Mouse (Mus musculus): ENCODE results near the gene Zfp385a.
A peak's percentile ranks its signal among the peaks of the same experiment; 100 is the strongest.

Gene Zfp385a

DNA sequence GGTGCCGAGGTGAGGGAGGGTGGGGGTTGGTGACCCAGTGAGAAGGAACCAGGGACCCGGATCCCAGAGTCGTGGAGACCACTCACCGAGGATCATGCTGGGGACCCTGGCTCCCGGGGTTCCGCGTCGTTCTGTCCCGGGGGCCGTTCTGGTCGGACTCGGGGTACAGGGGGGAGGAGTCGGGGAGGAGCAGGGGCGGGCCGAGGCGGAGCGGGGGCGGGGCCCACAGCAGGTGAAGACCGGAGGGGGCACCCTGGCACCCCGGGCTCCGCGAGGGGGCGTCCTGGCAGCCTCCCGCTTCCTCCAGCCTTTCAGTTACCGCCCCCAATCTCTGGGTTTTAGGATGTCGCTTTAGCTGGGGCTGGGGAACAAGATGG is at the start of gene Zfp385a:
TSS of gene Zfp385a (minus strand) at position 133 of the 377 bp plus-strand sequence.
- peak; percentile 55 to 66 for DNase-seq

- no peak for DNase-seq
Observed at GRCm38 (mm10) chr15:103388556-103389145, 48.8 kb upstream of the Zfp385a start.

DNA sequence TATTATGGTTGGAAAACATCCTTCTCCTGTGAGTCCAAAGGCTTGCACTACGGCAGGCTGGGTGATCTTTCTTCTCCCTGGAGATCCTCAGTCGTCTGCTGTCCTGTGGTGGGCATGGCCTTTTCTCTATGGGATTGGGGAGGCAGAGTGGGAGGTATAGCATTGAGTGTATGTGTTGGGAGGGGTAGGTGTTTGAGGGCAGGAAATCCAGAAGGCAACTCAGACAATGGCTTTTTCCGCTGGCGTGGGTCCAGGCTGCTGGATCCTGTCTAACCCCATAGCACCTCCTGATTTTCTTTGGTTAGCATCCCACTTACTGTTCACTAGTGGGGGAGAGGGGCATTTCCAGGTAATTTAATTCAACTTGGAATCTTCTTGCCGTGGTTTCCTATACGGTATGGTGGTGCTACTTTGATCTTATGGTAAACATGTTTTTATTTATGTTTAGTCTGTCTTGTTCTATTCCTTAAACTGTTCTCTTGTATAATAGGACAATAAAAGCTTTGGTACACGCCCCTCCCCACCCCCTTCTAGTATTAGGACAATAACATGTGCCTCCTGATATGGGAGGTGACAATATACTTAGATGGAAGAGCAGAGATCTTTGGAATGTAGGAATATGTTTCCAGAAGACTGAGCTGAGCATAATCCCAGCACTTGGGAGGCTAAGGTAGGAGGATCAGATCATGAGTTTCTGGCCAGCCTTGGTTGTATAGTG is 44.0 kb upstream of the Zfp385a start:
- peak; percentile 89 to 91 for DNase-seq

DNA sequence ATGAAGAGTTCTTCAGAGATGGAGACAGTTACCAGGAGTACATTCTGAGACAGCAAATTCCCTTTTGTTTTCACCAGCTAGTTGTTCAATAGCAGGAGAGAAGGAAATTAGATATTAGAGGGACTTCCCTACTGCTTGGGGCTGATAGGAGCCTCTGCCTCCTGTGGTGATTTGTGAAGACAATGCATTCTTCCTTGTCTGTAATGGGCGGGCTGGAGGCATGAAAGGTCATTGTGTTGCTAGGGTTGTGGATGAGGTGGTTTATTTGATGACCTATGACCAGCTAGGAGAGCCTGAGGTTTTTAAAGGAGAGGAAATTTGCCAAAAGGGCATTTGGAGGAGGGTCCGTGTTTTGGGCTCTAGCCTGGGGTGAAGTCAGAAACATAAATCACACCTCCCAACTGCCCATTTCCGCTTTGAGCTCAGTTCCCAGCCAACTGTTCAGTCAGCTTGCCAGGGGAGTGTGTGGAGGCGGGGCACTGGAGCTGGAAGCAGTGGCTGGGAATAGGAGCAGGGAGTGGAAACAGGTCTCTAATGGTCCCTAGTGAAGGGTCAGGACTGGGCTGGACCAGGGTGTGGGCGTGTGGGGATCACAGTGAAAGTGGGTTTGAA is 43.0 kb upstream of the Zfp385a start:
- peak; percentile 81 to 87 for DNase-seq

GRCm38 (mm10) chr15:103382075-103382474 is 42.2 kb upstream of the Zfp385a start:
- no peak for DNase-seq

- DNase-seq, result peak in 1 of 2 experiments; percentile 25
Observed at GRCm38 (mm10) chr15:103378665-103379356, 38.9 kb upstream of the Zfp385a start.

GRCm38 (mm10) chr15:103377752-103378664 is 38.1 kb upstream of the Zfp385a start:
- DNase-seq, result peak in 1 of 2 experiments; percentile 48

GRCm38 (mm10) chr15:103376837-103377269 is 37.0 kb upstream of the Zfp385a start:
- peak; percentile 54 to 66 for DNase-seq

GRCm38 (mm10) chr15:103375112-103375800 is 35.4 kb upstream of the Zfp385a start:
- no peak for DNase-seq

GRCm38 (mm10) chr15:103372461-103372860 is 32.6 kb upstream of the Zfp385a start:
- DNase-seq, result no peak

- DNase-seq, result no peak
Observed at GRCm38 (mm10) chr15:103371741-103372140, 31.8 kb upstream of the Zfp385a start.

DNA sequence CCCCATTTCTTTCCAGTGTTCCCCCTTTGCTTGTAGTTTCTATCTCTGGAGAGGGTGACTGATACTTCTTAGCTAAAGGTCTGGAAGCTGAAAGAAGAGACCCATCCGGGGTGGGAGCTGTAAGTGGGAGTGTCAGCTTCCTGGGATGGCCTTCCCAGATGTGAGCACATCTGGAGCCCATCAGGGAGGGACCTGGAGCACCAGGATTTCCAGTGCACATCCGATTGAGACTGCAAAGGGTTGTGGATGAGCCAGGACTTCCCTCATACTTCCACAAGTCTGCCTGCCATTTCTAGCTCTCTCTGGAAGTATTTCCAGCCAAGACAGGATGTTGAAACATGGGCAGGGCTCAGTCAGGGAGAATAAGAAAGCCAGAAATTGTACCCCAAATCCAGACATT is 31.3 kb upstream of the Zfp385a start:
- DNase-seq, result no peak

- no peak for DNase-seq
Observed at GRCm38 (mm10) chr15:103370462-103370861, 30.6 kb upstream of the Zfp385a start.

- DNase-seq, result no peak
Observed at GRCm38 (mm10) chr15:103369123-103369522, 29.2 kb upstream of the Zfp385a start.

DNA sequence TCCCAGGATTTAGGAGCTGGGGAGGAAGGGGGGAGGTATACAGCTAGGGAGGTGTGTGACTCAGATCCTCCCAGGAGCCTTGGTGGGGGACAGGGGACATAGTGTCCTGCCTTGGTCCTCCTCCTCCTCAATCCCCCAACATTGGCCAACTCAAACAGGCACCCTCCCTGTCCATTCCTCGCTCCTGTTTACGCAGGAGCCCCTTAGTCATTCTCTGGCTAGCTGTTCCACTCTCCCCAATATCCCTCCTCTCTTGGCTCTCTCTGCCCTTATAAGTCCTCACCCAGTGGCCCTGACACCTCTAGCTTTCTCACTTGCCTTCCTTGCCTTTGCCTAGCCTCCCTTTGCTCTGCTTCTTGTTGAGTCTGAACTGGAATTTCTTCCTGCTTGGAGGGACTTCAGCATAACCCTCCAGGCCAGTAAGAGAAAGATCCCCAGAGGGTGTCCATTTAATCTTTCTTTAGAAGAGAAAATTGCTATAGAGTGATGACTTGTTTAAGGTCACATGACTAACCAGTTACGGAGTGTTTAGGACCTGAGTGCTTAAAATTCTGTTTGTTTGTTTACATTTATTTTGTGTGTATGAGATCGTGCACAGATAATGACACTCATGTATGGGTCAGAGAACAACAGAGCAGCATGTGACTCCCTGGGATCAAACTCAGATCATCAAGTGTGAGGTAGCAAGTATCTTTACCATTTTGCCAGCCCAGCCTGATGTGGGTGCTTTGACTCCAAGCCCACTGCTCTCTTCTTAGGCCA is 28.5 kb upstream of the Zfp385a start:
- no peak for DNase-seq

GRCm38 (mm10) chr15:103366376-103367149 is 26.7 kb upstream of the Zfp385a start, which contains the start of gene Itga5:
Gene Itga5 (minus strand): TSS chr15:103366763.
- DNase-seq, result peak; percentile 75 to 85

GRCm38 (mm10) chr15:103365471-103366375 is 25.8 kb upstream of the Zfp385a start:
- peak; percentile 50 to 67 for DNase-seq

GRCm38 (mm10) chr15:103364761-103365160 is 24.9 kb upstream of the Zfp385a start:
- DNase-seq, result no peak

DNA sequence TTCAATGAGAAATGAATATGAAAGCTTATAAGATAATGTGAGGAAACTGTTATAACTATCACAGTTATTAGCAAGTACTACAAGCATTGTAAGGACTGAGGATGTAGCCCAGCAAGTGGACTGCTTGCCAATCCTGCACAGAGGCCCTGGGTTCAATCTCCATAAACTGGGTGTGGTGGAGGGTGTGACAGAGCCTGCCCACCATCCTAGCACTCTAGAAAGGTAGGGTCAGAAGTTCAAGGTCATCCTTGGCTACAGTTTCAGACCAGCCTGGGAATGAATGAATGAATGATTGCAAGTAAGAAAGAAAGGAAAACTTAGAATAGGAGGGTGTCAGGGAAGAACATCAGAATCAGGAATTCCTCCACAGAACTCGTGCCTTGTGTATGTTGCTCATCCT is 23.9 kb upstream of the Zfp385a start:
- no peak for DNase-seq
